Mouse (Mus musculus): ENCODE data around the gene Nup210.
"Not testable (repeated sequence)": the region's sequence is repeated elsewhere in the genome, so short reads cannot be mapped to it uniquely, and the experiment has no call there.

Nup210 gene

GRCm38 (mm10) chr6:91104765-91105399 lies 11.7 kb downstream of the Nup210 start:
- DNase-seq: no peak

GRCm38 (mm10) chr6:91103421-91103820 lies 13.2 kb downstream of the Nup210 start:
- not testable (repeated sequence) for DNase-seq

- no peak for DNase-seq
Observed at GRCm38 (mm10) chr6:91100621-91101020, 16.0 kb downstream of the Nup210 start.

GRCm38 (mm10) chr6:91097879-91098278 lies 18.8 kb downstream of the Nup210 start:
- no peak for DNase-seq

- no peak for DNase-seq
Observed at GRCm38 (mm10) chr6:91095072-91095601, 21.5 kb downstream of the Nup210 start.

GRCm38 (mm10) chr6:91092216-91092899 lies 24.3 kb downstream of the Nup210 start:
- DNase-seq: no peak

GRCm38 (mm10) chr6:91085114-91085892 lies 31.3 kb downstream of the Nup210 start:
- peak in 1 of 2 experiments; percentile 17 for DNase-seq

GRCm38 (mm10) chr6:91080033-91080432 lies 36.6 kb downstream of the Nup210 start:
- DNase-seq: no peak

GRCm38 (mm10) chr6:91076249-91076648 lies 40.4 kb downstream of the Nup210 start:
- DNase-seq: peak; percentile 59 to 63

GRCm38 (mm10) chr6:91068511-91068910 lies 48.1 kb downstream of the Nup210 start:
- DNase-seq: no peak

GRCm38 (mm10) chr6:91067048-91067447 lies 49.6 kb downstream of the Nup210 start:
- DNase-seq: no peak

GRCm38 (mm10) chr6:91061296-91061695 lies 55.3 kb downstream of the Nup210 start:
- DNase-seq: no peak

- DNase-seq: peak; percentile 52 to 64
Observed at GRCm38 (mm10) chr6:91059711-91060110, 56.9 kb downstream of the Nup210 start.

GRCm38 (mm10) chr6:91057989-91058388 lies 58.6 kb downstream of the Nup210 start:
- no peak for DNase-seq

- DNase-seq: no peak
Observed at GRCm38 (mm10) chr6:91056348-91056747, 60.3 kb downstream of the Nup210 start.

GRCm38 (mm10) chr6:91052572-91052971 lies 64.1 kb downstream of the Nup210 start:
- DNase-seq: no peak

- DNase-seq: no peak
Observed at GRCm38 (mm10) chr6:91048019-91048418, 68.6 kb downstream of the Nup210 start.

- DNase-seq: no peak
Observed at GRCm38 (mm10) chr6:91047434-91047833, 69.2 kb downstream of the Nup210 start.

GRCm38 (mm10) chr6:91046184-91046583 lies 70.4 kb downstream of the Nup210 start:
- no peak for DNase-seq

- DNase-seq: no peak
Observed at GRCm38 (mm10) chr6:91044628-91045331, 71.8 kb downstream of the Nup210 start.

GRCm38 (mm10) chr6:91041287-91041686 lies 75.3 kb downstream of the Nup210 start:
- DNase-seq: no peak

- no peak for DNase-seq
Observed at GRCm38 (mm10) chr6:91028256-91028655, 88.4 kb downstream of the Nup210 start.

GRCm38 (mm10) chr6:91020810-91021209 lies 95.8 kb downstream of the Nup210 start:
- DNase-seq: no peak

All from cerebellum, postnatal 36 days (tissue).